Mouse (Mus musculus): ENCODE results near the gene Cnpy2.
"Not testable (repeated sequence)": the region's sequence is repeated elsewhere in the genome, so short reads cannot be mapped to it uniquely, and the experiment has no call there.

The Cnpy2 gene

GRCm38 (mm10) chr10:128322141-128323108, at the start of gene Cnpy2:
TSS of gene Cnpy2 (plus strand) at chr10:128322459.
- DNase-seq (ENCODE audit: low spot score in 2 of 2), result peak; percentile 72 to 88

GRCm38 (mm10) chr10:128272819-128273439, 49.3 kb upstream of the Cnpy2 start:
- DNase-seq (ENCODE audit: low spot score in 2 of 2), result not testable (repeated sequence)

GRCm38 (mm10) chr10:128275374-128275773, 46.9 kb upstream of the Cnpy2 start:
- not testable (repeated sequence) for DNase-seq (ENCODE audit: low spot score in 2 of 2)

- no peak for DNase-seq (ENCODE audit: low spot score in 2 of 2)
Observed at GRCm38 (mm10) chr10:128278158-128278557, 44.1 kb upstream of the Cnpy2 start.

- DNase-seq (ENCODE audit: low spot score in 2 of 2), result no peak
Observed at GRCm38 (mm10) chr10:128280943-128281342, 41.3 kb upstream of the Cnpy2 start.

- no peak for DNase-seq (ENCODE audit: low spot score in 2 of 2)
Observed at GRCm38 (mm10) chr10:128281682-128282081, 40.6 kb upstream of the Cnpy2 start.

GRCm38 (mm10) chr10:128282886-128283450, 39.3 kb upstream of the Cnpy2 start:
- DNase-seq (ENCODE audit: low spot score in 2 of 2), result no peak

- peak; percentile 64 to 87 for DNase-seq (ENCODE audit: low spot score in 2 of 2)
Observed at GRCm38 (mm10) chr10:128283604-128284579, 38.4 kb upstream of the Cnpy2 start.

- DNase-seq (ENCODE audit: low spot score in 2 of 2), result not testable (repeated sequence)
Observed at GRCm38 (mm10) chr10:128290594-128290993, 31.7 kb upstream of the Cnpy2 start.

- no peak for DNase-seq (ENCODE audit: low spot score in 2 of 2)
Observed at GRCm38 (mm10) chr10:128296370-128297090, 25.7 kb upstream of the Cnpy2 start.

- no peak for DNase-seq (ENCODE audit: low spot score in 2 of 2)
Observed at GRCm38 (mm10) chr10:128297221-128297620, 25.0 kb upstream of the Cnpy2 start.

- no peak for DNase-seq (ENCODE audit: low spot score in 2 of 2)
Observed at GRCm38 (mm10) chr10:128297622-128298021, 24.6 kb upstream of the Cnpy2 start.

- no peak for DNase-seq (ENCODE audit: low spot score in 2 of 2)
Observed at GRCm38 (mm10) chr10:128298243-128298642, 24.0 kb upstream of the Cnpy2 start.

GRCm38 (mm10) chr10:128298702-128299171, 23.5 kb upstream of the Cnpy2 start, which contains the start of gene Il23a:
TSS of gene Il23a (minus strand) at chr10:128298752.
- DNase-seq (ENCODE audit: low spot score in 2 of 2), result no peak

- no peak for DNase-seq (ENCODE audit: low spot score in 2 of 2)
Observed at GRCm38 (mm10) chr10:128302357-128302756, 19.9 kb upstream of the Cnpy2 start.

- no peak for DNase-seq (ENCODE audit: low spot score in 2 of 2)
Observed at GRCm38 (mm10) chr10:128302785-128303125, 19.5 kb upstream of the Cnpy2 start.

- peak; percentile 99 for DNase-seq (ENCODE audit: low spot score in 2 of 2)
Observed at GRCm38 (mm10) chr10:128303126-128304021, 18.9 kb upstream of the Cnpy2 start, which contains the start of gene Pan2. TSS of gene Pan2 (plus strand) at chr10:128303335.

GRCm38 (mm10) chr10:128309654-128310053, 12.6 kb upstream of the Cnpy2 start:
- DNase-seq (ENCODE audit: low spot score in 2 of 2), result no peak

GRCm38 (mm10) chr10:128310177-128310576, 12.1 kb upstream of the Cnpy2 start:
- no peak for DNase-seq (ENCODE audit: low spot score in 2 of 2)

Data from spleen, postnatal 4 days (tissue).